Mouse (Mus musculus) heart, postnatal 0 days (tissue): ENCODE data around the gene Zfc3h1.

ENCODE experiments used
- CTCF ChIP-seq: IDR thresholded peaks from 2 replicates; pipeline ENCODE4 v1.5.1; 2016; ENCODE audit warnings: antibody characterized with exemption, control low read depth, low read depth
- EP300 ChIP-seq: IDR thresholded peaks from 2 replicates; pipeline ENCODE4 v1.6.1; 2016; ENCODE audit warnings: antibody characterized with exemption, low read depth

DNA sequence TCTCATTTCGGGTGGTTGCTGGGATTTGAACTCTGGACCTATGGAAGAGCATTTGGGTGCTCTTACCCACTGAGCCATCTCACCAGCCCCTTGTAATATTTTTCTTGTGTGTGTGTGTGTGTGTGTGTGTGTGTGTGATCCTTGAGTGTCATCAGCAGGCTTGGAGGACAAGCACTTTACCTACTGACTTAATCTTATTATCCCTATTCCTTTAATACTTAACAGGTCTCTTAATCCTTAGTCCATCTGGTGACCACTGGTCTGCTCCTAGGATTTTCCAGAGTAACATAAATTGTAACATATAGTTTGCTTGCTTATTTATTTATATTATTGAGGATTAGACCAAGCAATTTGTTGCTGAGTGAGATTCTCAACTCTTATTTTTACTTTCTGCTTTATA lies 7.1 kb downstream of the Zfc3h1 start:
- TF ChIP-seq CTCF = no peak
- TF ChIP-seq EP300 = no peak
